Mouse (Mus musculus) heart, postnatal 14 days (tissue): ENCODE measurements at regions not wholly inside any gene's neighbourhood (a gene's known extent, or its start where the extent isn't known, plus 50 kb on each side); places are given as distances from the start of the nearest gene placed in this dataset.

Source experiments
- DNase-seq, 2 experiments: peaks; one replicate each; pipeline ENCODE4 v3.0.0; 2021 to 2022
- intact Hi-C: fragments of 180-260 bp; cut with DNase I; formaldehyde crosslinking; loops from one replicate; pipeline ENCODE4 v1.15.1; 2025

DNA sequence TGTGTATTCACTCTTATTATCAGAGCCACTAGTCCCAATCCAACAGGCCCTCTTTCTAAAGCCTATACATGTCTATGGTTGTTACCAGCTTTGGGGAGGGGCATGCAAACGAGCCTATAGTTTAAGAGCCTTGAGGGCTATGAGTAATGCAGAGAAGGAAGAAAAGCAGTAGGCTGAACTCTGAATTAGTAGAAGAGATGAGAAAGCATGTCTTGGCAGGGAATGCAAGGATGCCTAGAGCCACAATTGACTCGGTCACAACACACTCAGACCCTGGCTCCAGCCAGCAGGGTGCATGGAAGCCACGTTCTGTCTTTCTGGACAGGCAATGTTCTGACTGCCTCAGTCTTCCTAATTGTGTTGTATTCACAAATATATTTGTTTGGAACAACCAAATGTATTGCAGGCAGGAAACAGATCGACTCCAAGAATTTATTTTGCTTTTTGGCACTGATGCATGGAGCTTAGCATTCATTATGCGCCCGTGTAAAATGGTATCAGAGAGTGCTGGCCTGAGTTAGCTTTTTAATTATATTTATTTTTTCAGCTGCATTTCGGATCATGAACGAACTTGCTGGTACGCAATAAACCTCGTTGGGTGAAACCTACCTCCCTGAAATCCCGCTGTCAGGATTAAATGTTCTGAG is 110.2 kb downstream of the Rybp start:
- intact Hi-C loops = no loop called here
- DNase-seq = no peak

DNA sequence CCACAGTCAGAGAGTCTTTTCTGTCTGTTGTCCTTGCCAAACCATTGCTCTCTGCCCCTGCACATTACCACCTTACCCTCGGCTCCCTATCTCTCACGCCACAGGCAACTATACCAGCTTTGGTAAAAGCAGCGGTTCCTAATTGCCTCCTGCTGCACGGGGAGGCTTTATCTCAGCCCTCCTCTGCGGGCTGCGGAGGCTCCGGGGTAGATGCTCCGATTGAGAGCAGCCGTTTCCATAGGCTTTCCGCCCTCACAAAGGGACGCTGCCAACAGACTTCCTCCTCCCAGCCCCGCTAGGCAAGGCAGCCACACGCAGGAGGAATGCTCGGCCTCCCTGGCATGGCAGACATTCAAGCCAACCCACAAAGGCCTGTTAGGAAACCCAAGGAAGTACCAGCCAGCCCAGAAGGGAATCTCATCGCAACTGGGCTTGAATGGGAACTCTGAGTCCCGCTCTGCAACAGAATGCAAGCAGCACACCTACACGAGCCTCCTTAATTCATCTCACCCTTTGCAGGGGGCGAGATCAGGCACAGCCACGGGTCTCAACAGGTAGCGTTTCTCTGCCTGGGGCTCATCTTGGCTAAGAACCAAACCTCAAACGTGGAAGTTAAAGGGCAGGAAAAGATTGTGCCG is 116.5 kb downstream of the Rybp start:
- intact Hi-C loops = no loop called here
- DNase-seq = peak; percentile 35 to 59

DNA sequence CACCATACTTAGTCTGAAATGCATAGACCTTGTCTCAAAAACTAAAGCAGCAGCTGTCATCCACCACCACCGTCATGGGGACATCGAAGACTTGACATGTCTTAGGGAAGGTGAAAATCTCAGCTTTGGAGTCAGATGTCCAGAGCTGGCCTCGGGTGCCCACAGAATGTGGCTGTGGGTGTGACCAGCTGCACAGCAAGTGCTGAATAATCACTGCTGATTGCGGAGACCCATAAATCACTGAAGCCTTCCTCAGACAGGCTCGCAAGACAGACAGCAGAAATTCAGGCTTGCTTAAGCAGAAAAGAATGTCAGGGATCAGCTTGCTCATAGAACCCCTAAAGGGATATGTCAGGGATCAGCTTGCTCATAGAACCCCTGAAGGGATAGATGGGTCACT is 120.0 kb downstream of the Rybp start:
- no peak for DNase-seq
- intact Hi-C loops = loop anchor here (10.0 kb wide), 2 partner anchors 337 to 477 kb away; no protein-coding TSS in a partner anchor

DNA sequence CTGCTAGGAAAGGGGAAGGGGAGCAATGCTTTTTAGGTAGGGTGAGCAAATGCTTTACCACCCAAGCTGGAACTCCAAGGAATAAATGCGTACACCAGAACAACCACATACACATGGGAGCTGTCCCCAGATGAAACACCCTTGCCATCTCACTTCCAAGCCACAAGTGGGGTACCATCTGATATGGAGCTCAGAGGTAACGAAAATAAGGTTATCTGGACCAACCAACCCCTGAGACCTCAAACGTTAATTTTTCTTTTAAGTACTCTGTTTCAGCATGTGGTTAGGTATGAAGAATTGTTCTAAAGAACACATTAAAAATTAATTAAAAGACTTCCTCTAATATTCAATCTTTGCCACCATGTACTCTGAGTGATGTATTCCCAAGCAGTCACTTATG is 121.5 kb downstream of the Rybp start:
- no peak for DNase-seq
- intact Hi-C loops = loop anchor here (10.0 kb wide), 2 partner anchors 339 to 479 kb away; no protein-coding TSS in a partner anchor

DNA sequence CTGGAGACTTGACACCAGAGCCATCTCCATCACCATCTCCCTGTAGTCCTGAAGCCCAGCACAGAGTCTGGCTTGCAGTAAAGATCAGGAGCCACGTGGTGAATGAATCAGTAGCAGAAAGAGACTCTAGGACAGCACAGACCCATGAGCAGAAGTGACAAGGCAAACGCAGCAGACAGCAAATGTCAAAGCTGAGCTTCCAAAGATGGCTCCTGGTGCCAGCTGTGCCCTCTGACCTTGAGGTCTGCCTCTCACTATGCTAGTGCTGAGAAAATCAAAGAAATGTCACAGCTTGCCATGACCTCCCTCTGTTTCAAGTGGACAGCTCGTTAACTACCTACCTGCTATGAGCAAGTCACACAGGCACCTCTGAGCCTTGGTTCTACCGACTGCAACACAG is 123.1 kb downstream of the Rybp start:
- intact Hi-C loops = loop anchor here (5.0 to 10.0 kb wide), 4 partner anchors 123 to 481 kb away; partner anchors contain the start of gene Rybp
- DNase-seq = no peak

DNA sequence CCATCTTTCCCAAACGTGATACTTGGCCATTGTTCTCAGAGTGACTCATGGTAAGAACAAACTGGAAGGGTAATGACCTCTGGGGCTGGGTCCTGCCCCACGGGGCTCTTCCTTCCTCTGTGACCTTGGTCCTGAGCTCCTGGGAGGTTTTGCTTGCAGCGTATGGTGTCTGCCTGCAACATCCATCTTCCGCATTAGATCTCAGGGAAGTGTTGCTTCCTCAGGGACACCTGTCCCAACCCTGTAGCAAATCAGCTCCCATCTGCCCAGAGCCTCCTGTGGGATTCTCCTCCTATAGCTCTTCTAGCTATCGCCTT is 123.5 kb downstream of the Rybp start:
- intact Hi-C loops = loop anchor here (5.0 to 10.0 kb wide), 4 partner anchors 124 to 481 kb away; partner anchors contain the start of gene Rybp
- DNase-seq = no peak

DNA sequence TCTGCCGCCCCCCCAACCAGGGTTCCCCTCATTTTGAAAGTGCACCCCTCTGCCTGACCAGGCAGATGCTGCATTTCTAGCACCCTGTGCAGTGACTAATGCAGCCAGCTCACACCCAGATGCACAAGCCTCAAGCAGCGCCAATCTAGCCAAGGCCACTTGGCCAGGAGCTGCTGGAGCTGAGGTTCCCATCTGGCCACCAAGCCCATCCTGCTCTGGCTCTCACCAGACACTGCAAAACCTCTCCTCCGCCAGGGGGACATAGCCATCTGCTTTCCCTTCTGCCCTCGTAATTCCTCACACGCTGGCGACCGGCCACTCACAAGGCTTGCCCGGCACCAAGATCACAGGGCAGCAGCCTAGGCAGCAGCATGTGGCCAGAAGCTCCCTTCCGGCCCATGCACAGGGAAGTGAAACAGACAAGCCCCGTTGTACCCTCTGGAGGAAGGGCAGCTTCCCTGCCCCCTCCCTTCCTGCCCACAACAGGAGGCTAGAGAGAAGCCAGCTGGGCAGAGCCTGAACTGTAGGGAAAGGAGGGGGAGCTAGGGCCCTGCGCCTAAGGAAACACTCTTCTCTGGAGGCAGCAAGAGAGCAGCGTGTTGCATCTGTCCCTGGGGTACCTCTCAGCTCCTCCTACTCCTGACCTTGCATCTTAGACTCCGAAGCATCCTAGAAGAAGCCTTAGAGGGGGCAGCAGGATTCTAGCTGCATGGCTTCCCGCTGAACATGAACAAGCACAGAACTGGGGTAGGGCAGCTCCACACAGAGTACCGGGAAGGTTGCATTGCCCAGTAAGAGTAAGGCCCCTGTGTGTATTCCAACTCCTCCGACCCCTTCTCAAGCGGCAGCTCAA is 124.1 kb downstream of the Rybp start:
- intact Hi-C loops = loop anchor here (5.0 to 10.0 kb wide), 4 partner anchors 124 to 482 kb away; partner anchors contain the start of gene Rybp
- peak; percentile 81 to 87 for DNase-seq

DNA sequence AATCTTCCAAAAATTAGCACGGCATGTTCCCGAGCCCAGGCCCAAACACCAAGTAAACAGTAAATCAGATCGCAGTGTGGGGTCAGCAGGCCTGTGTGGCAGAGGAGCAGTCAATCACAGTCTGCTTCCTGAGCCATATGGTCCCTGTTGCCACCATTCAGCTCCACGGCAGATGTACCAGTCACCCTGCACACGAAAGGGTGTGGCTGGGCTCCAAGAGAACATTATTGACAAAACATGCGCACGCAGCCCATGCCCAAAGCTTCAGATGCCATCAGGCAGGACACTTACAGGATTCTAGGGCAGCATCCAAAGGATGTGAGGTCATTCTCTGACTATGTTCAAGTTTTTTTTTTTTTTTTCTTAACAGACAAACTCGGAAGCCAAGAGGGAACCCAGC is 126.6 kb downstream of the Rybp start:
- intact Hi-C loops = loop anchor here (5.0 to 10.0 kb wide), 4 partner anchors 127 to 484 kb away; partner anchors contain the start of gene Rybp
- no peak for DNase-seq

DNA sequence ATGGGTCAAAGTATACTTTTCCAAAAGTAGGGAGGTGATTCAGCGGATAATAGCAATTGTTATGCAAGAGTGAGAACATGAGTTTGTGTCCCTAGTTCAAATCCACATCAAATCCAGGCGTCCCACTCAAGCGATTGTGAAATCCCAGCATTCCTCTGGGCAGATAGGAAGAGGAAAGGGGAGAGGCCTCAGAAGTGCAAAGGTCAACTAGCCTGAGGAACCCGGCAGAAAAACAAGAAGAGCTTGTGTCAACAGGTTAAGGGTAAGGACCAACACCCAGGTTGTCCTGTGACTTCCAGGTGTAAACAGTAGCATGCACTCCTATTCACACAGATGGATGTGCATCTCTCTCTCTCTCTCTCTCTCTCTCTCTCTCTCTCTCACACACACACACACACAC is 127.5 kb downstream of the Rybp start:
- no peak for DNase-seq
- intact Hi-C loops = loop anchor here (5.0 to 10.0 kb wide), 4 partner anchors 127 to 485 kb away; partner anchors contain the start of gene Rybp

DNA sequence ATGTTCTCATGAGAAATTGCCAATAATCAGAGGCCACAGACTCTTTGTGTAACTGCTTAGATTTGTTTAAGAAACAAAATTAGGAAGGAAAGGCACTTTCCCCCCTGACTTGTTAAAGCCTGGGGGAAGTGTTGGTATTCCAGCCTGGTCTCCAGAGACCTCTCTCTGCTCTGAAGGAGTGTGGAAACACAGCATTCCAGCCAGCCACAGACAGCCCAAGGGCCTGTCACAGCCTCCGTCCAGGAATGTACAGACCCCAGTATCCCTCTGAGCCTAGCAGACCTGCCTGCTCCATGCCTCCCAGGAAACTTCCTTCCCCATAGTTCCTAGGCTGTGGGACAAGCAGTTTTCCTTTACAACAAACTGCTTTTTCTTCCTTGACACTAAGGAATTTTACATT is 128.0 kb downstream of the Rybp start:
- intact Hi-C loops = no loop called here
- no peak for DNase-seq

DNA sequence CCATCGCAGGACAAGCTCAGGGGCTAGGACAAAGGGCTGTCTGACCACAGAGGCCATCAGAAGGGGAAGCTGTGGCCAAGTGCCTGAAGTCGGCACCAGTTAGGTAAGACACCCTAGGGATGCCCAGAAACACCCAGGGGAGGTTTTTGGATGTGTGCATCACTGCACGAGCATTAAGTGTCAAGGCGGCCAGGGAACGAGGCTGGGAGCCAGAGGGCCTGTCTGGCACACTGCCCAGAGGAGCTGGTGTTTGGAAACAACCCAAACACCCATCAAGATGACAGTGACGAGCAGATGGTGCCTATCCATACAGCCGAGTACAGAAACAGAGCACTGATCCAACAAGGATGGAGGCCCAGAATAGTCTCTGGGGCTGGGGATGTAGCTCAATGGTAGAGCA is 130.0 kb downstream of the Rybp start:
- intact Hi-C loops = no loop called here
- no peak for DNase-seq

DNA sequence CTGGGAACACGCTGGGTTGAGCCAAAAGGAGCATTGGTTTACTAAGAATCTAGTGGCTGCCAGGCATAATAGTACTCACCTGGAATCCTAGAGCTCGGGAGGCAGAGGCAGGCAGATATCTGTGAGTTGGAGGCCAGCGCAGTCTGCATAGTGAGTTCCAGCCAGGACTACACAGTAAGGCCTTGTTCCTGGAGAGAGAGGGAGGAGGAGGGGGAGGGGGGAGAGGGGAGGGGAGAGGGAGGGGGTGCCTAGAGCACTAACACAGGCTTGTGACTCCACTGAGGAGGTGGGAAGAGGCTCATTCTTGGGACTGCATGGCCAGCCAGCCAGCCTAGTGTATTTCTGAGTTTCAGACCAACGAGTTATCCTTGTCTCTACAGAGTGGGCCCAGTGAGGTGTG is 131.1 kb downstream of the Rybp start:
- intact Hi-C loops = no loop called here
- no peak for DNase-seq

DNA sequence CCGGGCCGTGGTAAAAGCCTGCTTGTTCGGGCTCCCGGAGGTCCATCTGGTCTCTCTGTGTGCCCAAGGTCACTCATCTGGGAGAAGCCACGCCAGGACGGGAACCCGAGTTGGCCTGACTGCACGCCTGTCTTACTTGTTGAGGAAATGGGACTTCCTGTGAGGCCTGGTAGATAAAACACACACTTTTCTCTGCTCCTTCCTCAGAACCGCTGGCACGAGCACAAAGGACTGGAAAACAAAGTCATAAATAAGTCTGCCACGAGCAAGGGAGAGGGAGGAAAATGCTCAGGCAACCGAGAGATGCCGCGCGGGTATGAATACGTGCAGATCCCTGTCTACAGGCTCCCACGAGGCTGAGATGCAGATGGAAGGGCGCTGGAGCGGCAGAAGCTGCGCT is 131.6 kb downstream of the Rybp start:
- DNase-seq = peak; percentile 38 to 49
- intact Hi-C loops = no loop called here

DNA sequence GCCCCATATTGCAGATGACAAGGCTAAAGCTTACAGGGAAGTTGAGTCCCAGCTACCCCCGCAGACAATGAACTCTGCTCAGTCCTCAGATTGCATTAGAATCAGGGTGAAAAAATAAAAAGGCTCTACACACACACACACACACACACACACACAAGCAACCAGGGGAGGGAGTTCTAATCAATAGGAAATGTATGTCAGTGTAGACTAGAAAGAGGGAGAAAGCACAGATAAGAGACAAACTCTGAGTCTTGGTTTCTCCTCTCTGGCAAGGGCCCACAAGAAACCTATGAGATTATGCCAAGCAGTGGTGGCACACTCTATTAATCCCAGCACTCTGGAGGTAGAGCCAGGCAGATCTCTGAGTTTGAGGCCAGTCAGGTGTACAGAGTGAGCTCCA is 135.8 kb downstream of the Rybp start:
- intact Hi-C loops = loop anchor here (2.0 to 5.0 kb wide), 2 partner anchors 249 to 347 kb away; no protein-coding TSS in a partner anchor
- DNase-seq = no peak

DNA sequence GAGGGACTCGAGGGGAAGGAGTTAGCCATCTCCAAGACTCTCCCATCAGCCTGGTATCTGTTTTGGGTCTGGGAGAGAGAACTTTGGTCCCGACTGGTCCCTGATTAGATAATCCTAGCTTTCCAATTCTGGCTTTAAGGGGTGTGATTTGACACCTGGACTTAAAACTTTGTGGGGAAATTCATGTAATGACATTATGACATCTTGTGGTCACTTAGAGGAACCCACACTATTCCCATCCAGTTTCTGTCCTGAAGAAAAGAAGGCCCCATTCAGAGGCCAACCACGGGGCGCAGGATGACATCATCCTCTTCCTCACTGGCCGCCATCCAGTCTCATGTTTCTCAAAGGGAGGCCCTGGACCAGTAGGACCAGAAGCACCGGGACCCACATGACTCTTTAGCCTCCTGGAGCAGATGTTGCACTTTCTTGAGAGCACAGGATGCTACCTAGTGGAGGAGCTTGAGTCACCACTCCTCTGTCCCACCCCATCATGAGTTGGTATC is 136.5 kb downstream of the Rybp start:
- DNase-seq = no peak
- intact Hi-C loops = loop anchor here (2.0 to 5.0 kb wide), 2 partner anchors 248 to 346 kb away; no protein-coding TSS in a partner anchor

DNA sequence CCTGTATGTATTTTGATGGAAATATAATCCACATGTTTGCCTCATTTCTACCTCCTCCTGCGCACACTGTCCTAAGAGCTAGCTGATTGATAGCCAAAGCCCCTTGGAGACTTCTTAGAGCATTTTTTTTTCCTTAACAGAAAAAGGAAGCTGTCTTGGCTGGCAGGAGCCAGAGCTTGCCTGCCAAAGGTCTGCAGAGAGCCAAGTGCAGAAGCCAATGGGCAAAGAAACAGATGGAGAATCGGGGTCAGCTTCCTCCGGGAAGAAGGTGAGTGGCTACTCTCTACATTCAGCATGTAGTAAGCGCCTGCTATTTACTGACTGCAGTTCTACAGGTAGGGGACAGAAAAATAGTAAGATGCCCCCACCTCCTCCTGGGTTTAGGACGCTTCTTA is 137.8 kb downstream of the Rybp start:
- intact Hi-C loops = no loop called here

DNA sequence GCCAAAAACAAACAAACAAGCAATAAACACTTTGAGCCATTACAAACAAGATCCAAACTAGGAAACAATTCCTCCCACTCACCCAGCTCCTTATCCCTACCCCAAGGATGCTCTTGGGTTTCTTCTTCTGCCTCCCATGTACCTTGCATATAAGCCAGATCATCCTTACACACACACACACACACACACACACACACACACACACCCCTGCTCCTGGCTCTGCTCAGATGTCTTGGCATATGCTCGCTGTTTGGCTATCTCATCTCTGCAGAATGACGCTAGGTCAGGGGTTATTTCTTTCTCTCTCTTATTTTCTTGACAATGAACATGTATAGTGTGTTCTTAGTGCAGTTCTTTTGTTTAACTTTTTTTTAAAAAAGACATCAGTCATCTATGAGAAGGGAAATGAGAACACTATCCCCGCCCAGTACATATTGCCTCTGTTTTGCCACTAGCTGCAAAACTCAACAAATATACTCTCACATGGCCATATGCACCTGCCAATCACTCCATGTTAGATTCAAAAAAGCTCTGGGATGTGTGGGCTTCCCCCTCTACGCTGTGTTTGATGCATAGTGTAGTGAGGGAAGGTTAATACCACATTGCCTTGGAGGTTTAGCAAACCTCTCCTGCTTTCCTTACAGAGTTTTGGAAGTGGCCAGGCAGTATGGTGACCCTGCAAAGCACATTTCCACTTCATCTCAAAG is 138.4 kb downstream of the Rybp start:
- no peak for DNase-seq
- intact Hi-C loops = no loop called here

More for the DNA sequence above, 137.8 kb downstream of the Rybp start:
- peak in 1 of 2 experiments; percentile 29 for DNase-seq

DNA sequence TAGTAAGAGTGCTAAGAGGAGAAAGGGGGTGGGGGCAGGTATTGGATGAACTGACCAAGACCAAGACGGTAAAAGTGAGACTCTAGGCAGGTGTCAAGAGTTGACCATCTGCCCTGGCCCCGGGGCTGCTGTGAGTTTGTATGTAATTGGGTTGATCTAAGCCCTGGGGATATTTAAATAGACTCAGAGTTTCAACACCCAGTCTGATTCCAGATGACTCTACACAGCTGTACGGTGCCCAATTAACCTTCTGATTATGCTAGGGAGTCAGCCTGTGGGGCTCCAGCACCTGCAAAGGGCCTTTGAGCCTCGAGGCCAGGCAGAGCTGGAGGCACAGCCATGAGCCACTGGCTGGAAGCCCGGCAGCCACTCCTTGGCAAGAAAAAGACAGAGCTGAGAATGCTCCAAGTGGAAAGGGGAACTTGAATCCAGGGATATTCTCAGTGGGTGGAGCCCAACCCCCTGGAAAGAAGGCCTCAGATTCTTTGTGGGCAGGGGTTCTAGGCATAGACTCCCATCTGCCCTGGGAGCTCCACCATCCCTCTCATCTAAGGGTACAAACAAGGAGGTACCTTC is 140.8 kb downstream of the Rybp start:
- intact Hi-C loops = no loop called here
- DNase-seq = peak; percentile 31 to 49

DNA sequence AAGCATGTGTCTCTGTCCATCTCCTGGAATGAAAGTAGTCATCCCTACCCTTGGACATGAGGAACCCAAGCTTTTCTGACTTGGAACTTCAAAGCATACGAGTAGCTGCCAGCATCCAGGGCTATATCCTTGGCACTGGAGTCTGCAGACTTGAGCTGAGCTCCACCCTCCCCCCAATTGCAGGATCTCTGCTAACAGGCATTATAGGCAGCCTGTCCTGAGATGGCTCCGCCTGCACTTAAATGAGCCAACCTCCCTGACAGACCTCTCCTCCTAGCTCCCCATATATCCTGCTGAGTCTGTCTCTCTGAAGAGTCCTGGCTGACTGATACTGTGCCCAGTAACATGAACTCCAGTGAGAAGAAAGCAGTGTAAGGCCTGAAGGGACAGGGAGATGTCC is 141.4 kb downstream of the Rybp start:
- intact Hi-C loops = no loop called here
- DNase-seq = no peak
